Mouse (Mus musculus) liver, embryonic 13.5 days (tissue): ENCODE results near the gene Gm10665. TPM values are rescaled to one million over a fixed set of nuclear protein-coding genes. Genes with fewer than 3 reads are reported as not detected.
"Not testable (repeated sequence)": the region's sequence is repeated elsewhere in the genome, so short reads cannot be mapped to it uniquely, and the experiment has no call there.

Source experiments
- ATAC-seq: fragments of 200-750 bp; cut with Nextera tagmentation; 2 replicates; pipeline ENCODE4 v1.8.0; 2017; ENCODE audit warnings: low read depth, mild to moderate bottlenecking, moderate number of reproducible peaks, moderate library complexity
- DNase-seq: peaks from one replicate; pipeline ENCODE4 v3.0.0; 2022
- H3K27ac ChIP-seq: fragments of 300-500 bp; sonication (generic); 2 replicates; pipeline ENCODE4 v1.5.1; 2015; ENCODE audit warnings: moderate library complexity, mild to moderate bottlenecking, inconsistent platforms
- H3K27me3 ChIP-seq: fragments of 300-500 bp; sonication (generic); 2 replicates; pipeline ENCODE4 v1.6.1; 2015; ENCODE audit warnings: mild to moderate bottlenecking, inconsistent platforms
- H3K36me3 ChIP-seq: fragments of 300-500 bp; sonication (generic); 2 replicates; pipeline ENCODE4 v1.6.1; 2015; ENCODE audit warnings: mild to moderate bottlenecking, inconsistent platforms
- H3K4me1 ChIP-seq: fragments of 300-500 bp; sonication (generic); replicated peaks from 2 replicates; pipeline ENCODE4 v1.6.1; 2015; ENCODE audit warnings: inconsistent platforms
- H3K4me2 ChIP-seq: fragments of 300-500 bp; sonication (generic); 2 replicates; pipeline ENCODE4 v1.6.1; 2015; ENCODE audit warnings: inconsistent platforms, mild to moderate bottlenecking, moderate library complexity
- H3K4me3 ChIP-seq: fragments of 300-500 bp; sonication (generic); replicated peaks from 2 replicates; pipeline ENCODE4 v1.5.1; 2015; ENCODE audit warnings: mild to moderate bottlenecking, inconsistent platforms
- H3K9ac ChIP-seq: fragments of 300-500 bp; sonication (generic); 2 replicates; pipeline ENCODE4 v1.6.1; 2015; ENCODE audit warnings: mild to moderate bottlenecking, inconsistent platforms
- H3K9me3 ChIP-seq: fragments of 300-500 bp; sonication (generic); replicated peaks from 2 replicates; pipeline ENCODE4 v1.6.1; 2016; ENCODE audit warnings: inconsistent platforms
- WGBS: fragments of 180-500 bp; shearing (Covaris S2); methylation state at CpG from one replicate; pipeline ENCODE4 v1.1.7; 2015; ENCODE audit not compliant: insufficient replicate concordance; 5-methylcytosine and 5-hydroxymethylcytosine counted together
- polyA plus RNA-seq: library from polyadenylated mRNA; unstranded; fragments of >200 nt; fragmentation: Nextera tagmentation; extraction: Ambion mirVana; gene quantifications from 2 replicates; pipeline ENCODE4 v1.2.1, GENCODE M21; 2015

The Gm10665 gene
- not detected in 2 replicates for polyA plus RNA-seq

DNA sequence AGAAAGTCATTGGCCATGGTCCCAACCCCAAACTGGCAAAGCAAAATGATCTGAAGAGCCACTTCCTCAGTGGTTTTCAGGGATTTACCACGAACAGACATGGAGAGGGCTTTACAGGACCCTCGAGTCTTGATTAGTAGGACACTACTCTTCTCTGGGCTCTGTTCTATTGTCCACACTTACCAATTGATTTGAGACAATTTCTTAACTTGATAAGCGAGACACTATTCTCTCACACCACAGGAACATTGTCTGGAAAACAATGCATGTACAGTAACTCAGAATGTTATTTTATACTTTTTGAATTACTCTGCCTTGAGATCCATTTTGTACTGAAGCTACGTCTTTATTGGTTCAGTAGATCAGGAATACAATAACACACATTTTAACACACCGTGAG is at the start of gene Gm10665:
TSS of gene Gm10665 (minus strand) at position 101 of the 400 bp plus-strand sequence.
- not testable (repeated sequence) for H3K27me3 ChIP-seq, H3K36me3 ChIP-seq, H3K27ac ChIP-seq, H3K9ac ChIP-seq, H3K4me3 ChIP-seq, H3K4me2 ChIP-seq, DNase-seq, ATAC-seq, H3K4me1 ChIP-seq, H3K9me3 ChIP-seq
- no CpG with 5 or more reads among the region's 5 CpGs for WGBS

DNA sequence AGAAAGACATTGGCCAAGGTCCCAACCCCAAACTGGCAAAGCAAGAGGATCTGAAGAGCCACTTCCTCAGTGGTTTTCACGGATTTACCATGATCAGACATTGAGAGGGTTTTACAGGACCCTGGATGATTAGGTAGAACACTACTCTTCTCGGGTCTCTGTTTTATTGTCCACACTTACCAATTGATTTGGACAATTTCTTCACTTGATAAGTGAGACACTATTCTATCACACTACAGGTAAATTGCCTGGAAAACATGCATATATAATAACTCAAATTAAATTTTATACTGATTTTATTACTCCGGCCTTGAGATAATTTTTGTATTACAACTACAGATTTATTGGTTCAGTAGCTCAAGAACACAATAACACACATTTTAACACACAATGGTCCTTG is 35.7 kb upstream of the Gm10665 start, which contains the start of gene Vmn1r151:
TSS of gene Vmn1r151 (minus strand) at position 101 of the 400 bp plus-strand sequence.
- ATAC-seq, H3K27ac ChIP-seq, H3K9me3 ChIP-seq, DNase-seq, H3K9ac ChIP-seq, H3K27me3 ChIP-seq, H3K36me3 ChIP-seq, H3K4me1 ChIP-seq, H3K4me3 ChIP-seq, H3K4me2 ChIP-seq: not testable (repeated sequence)
- 32% methylated on average over 2 of the region's 3 CpGs for WGBS

DNA sequence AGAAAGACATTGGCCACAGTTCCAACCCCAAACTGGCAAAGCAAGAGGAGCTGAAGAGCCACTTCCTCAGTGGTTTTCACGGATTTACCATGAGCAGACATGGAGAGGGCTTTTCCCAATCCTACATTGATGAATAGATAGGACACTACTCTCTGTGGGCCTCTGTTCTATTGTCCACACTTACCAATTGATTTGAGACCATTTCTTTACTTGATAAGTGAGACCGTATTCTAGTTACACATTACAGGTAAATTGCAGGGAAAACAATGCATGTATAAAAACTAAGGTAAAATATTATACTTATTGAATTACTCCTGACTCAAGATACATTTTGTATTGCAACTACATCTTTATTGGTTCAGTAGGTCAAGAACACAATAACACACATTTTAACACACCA is 25.7 kb downstream of the Gm10665 start, which contains the start of gene Vmn1r149:
TSS of gene Vmn1r149 (minus strand) at position 101 of the 400 bp plus-strand sequence.
- not testable (repeated sequence) for H3K4me2 ChIP-seq, H3K27ac ChIP-seq, ATAC-seq, H3K36me3 ChIP-seq, H3K9ac ChIP-seq, H3K9me3 ChIP-seq, H3K27me3 ChIP-seq, H3K4me1 ChIP-seq, DNase-seq, H3K4me3 ChIP-seq
- WGBS = no CpG with 5 or more reads among the region's 2 CpGs

DNA sequence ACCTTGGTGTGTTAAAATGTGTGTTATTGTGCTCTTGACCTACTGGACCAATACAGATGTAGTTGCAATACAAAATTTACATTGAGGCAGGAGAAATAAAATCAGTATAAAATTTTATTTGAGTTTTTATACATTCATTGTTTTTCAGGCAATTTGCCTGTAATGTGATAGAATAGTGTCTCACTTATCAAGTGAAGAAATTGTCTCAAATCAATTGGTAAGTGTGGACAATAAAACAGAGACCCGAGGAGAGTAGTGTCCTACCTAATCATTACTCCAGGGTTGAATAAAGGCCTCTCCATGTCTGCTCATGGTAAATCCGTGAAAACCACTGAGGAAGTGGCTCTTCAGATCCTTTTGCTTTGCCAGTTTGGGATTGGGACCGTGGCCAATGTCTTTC is 50.6 kb downstream of the Gm10665 start, which contains the start of gene Vmn1r148:
TSS of gene Vmn1r148 (plus strand) at position 301 of the 400 bp plus-strand sequence.
- H3K9ac ChIP-seq, ATAC-seq, H3K4me2 ChIP-seq, DNase-seq, H3K9me3 ChIP-seq, H3K27me3 ChIP-seq, H3K4me1 ChIP-seq, H3K36me3 ChIP-seq, H3K27ac ChIP-seq, H3K4me3 ChIP-seq: not testable (repeated sequence)
- no CpG with 5 or more reads among the region's 3 CpGs for WGBS

Other genes starting within 250 kb of the Gm10665 start
- gene Gm8453, start 234.6 kb downstream of the Gm10665 start, polyA plus RNA-seq = not detected in 2 replicates
- not detected in 2 replicates for gene Gm4187, start 134.4 kb downstream of the Gm10665 start, polyA plus RNA-seq
- gene Gm8660, start 93.0 kb downstream of the Gm10665 start, polyA plus RNA-seq = not detected in 2 replicates
- gene Vmn1r148, start 50.5 kb downstream of the Gm10665 start, polyA plus RNA-seq = not detected in 2 replicates
- gene Vmn1r149, start 25.8 kb downstream of the Gm10665 start, polyA plus RNA-seq = not detected in 2 replicates
- not detected in 2 replicates for gene Vmn1r151, start 35.6 kb upstream of the Gm10665 start, polyA plus RNA-seq
- not detected in 2 replicates for gene Vmn1r152, start 58.9 kb upstream of the Gm10665 start, polyA plus RNA-seq
- not detected in 2 replicates for gene Gm8677, start 70.8 kb upstream of the Gm10665 start, polyA plus RNA-seq
- gene Gm4201, start 101.3 kb upstream of the Gm10665 start, polyA plus RNA-seq = not detected in 2 replicates
- gene Gm4565, start 124.1 kb upstream of the Gm10665 start, polyA plus RNA-seq = not detected in 2 replicates
- not detected in 2 replicates for gene Vmn1r155, start 193.9 kb upstream of the Gm10665 start, polyA plus RNA-seq
- gene Gm8693, start 228.2 kb upstream of the Gm10665 start, polyA plus RNA-seq = not detected in 2 replicates